Mouse (Mus musculus) lung, embryonic 15.5 days (tissue): ENCODE results near the gene Cpsf7. TPM values are rescaled to one million over a fixed set of nuclear protein-coding genes. Genes with fewer than 3 reads are reported as not detected.
"Not testable (repeated sequence)": the region's sequence is repeated elsewhere in the genome, so short reads cannot be mapped to it uniquely, and the experiment has no call there.

Experiments used
- ATAC-seq: fragments of 200-750 bp; cut with Nextera tagmentation; 2 replicates; pipeline ENCODE4 v1.8.0; 2017; ENCODE audit warnings: moderate number of reproducible peaks, borderline replicate concordance; ENCODE audit not compliant: low FRiP score, low TSS enrichment; ENCODE audit errors: extremely low read depth
- H3K27ac ChIP-seq: fragments of 300-500 bp; sonication (generic); 2 replicates; pipeline ENCODE4 v1.5.1; 2015; ENCODE audit warnings: moderate library complexity, mild to moderate bottlenecking, inconsistent platforms
- H3K27me3 ChIP-seq: fragments of 300-500 bp; sonication (generic); 2 replicates; pipeline ENCODE4 v1.6.1; 2015; ENCODE audit warnings: inconsistent platforms
- H3K36me3 ChIP-seq: fragments of 300-500 bp; sonication (generic); 2 replicates; pipeline ENCODE4 v1.6.1; 2015; ENCODE audit warnings: inconsistent platforms
- H3K4me1 ChIP-seq: fragments of 300-500 bp; sonication (generic); 2 replicates; pipeline ENCODE4 v1.6.1; 2015; ENCODE audit warnings: inconsistent platforms
- H3K4me2 ChIP-seq: fragments of 300-500 bp; sonication (generic); 2 replicates; pipeline ENCODE4 v1.6.1; 2015; ENCODE audit warnings: inconsistent platforms, mild to moderate bottlenecking, moderate library complexity
- H3K4me3 ChIP-seq: fragments of 300-500 bp; sonication (generic); 2 replicates; pipeline ENCODE4 v1.5.1; 2015; ENCODE audit warnings: mild to moderate bottlenecking, inconsistent platforms
- H3K9ac ChIP-seq: fragments of 300-500 bp; sonication (generic); 2 replicates; pipeline ENCODE4 v1.6.1; 2015; ENCODE audit warnings: inconsistent platforms
- H3K9me3 ChIP-seq: fragments of 300-500 bp; sonication (generic); 2 replicates; pipeline ENCODE4 v1.6.1; 2016; ENCODE audit warnings: inconsistent platforms
- WGBS: fragments of 180-500 bp; shearing (Covaris S2); methylation state at CpG from one replicate; pipeline ENCODE4 v1.1.7; 2015; 5-methylcytosine and 5-hydroxymethylcytosine counted together
- polyA plus RNA-seq: library from polyadenylated mRNA; unstranded; fragments of >200 nt; fragmentation: Nextera tagmentation; extraction: Ambion mirVana; gene quantifications from 2 replicates; pipeline ENCODE4 v1.2.1, GENCODE M21; 2015

Gene Cpsf7
- polyA plus RNA-seq, 1 experiment from 2014 or later = 38.4 TPM

GRCm38 (mm10) chr19:10521926-10522325, 3.1 kb upstream of the Cpsf7 start:
- H3K9ac ChIP-seq = no peak overlapping the region
- WGBS = 70% methylated on average over 1 of the region's 1 CpGs
- H3K4me3 ChIP-seq = no peak overlapping the region
- H3K27ac ChIP-seq = no peak overlapping the region
- no peaks in the 10 kb centered on the region for H3K27me3 ChIP-seq
- H3K36me3 ChIP-seq = peaks cover 11% of the 10 kb centered on the region
- no peak overlapping the region for H3K4me2 ChIP-seq
- no peaks in the 10 kb centered on the region for H3K9me3 ChIP-seq
- H3K4me1 ChIP-seq = peaks cover 18% of the 10 kb centered on the region
- no peak for ATAC-seq

- ATAC-seq = no peak
- H3K27ac ChIP-seq = no peak overlapping the region
- no peaks in the 10 kb centered on the region for H3K9me3 ChIP-seq
- H3K4me2 ChIP-seq = peak overlapping the region; percentile 73; the same call in 1 of the 2 replicates
- 62% methylated on average over 5 of the region's 5 CpGs for WGBS
- peaks cover 27% of the 10 kb centered on the region for H3K4me1 ChIP-seq
- H3K9ac ChIP-seq = no peak overlapping the region
- H3K4me3 ChIP-seq = no peak overlapping the region
- H3K27me3 ChIP-seq = no peaks in the 10 kb centered on the region
- peaks cover 11% of the 10 kb centered on the region; the same call in 1 of the 2 replicates for H3K36me3 ChIP-seq
Measured at GRCm38 (mm10) chr19:10523483-10524080, 1.5 kb upstream of the Cpsf7 start.

GRCm38 (mm10) chr19:10524784-10525105, 321 bp upstream of the Cpsf7 start:
- peaks cover 17% of the 10 kb centered on the region for H3K36me3 ChIP-seq
- peak overlapping the region; percentile 73 for H3K4me2 ChIP-seq
- peak overlapping the region; percentile 93 for H3K4me3 ChIP-seq
- no peak for ATAC-seq
- WGBS = under 1% methylated on average over 19 of the region's 19 CpGs
- H3K4me1 ChIP-seq = peaks cover 27% of the 10 kb centered on the region
- peak overlapping the region; percentile 98 for H3K27ac ChIP-seq
- H3K27me3 ChIP-seq = no peaks in the 10 kb centered on the region
- H3K9me3 ChIP-seq = no peaks in the 10 kb centered on the region
- H3K9ac ChIP-seq = peak overlapping the region; percentile 99

- peak within 1 kb of the TSS; percentile 93 for H3K4me3 ChIP-seq
- H3K27me3 ChIP-seq = no peaks in the 10 kb centered on the region
- no peak for ATAC-seq
- H3K4me1 ChIP-seq = peaks cover 27% of the 10 kb centered on the region
- peak within 1 kb of the TSS; percentile 99 for H3K9ac ChIP-seq
- peak within 1 kb of the TSS; percentile 98 for H3K27ac ChIP-seq
- under 1% methylated on average over 11 of the region's 11 CpGs for WGBS
- no peaks in the 10 kb centered on the region for H3K9me3 ChIP-seq
- peaks cover 28% of the 10 kb centered on the region for H3K36me3 ChIP-seq
- H3K4me2 ChIP-seq = peak within 1 kb of the TSS; percentile 73
Measured at GRCm38 (mm10) chr19:10525910-10526309, 844 bp downstream of the Cpsf7 start, which contains the start of gene Sdhaf2. Sdhaf2 (minus strand) TSS chr19:10526142.

- Histone ChIP-seq H3K36me3 (peaks cover 63% of the 10 kb centered on the region), H3K27ac (no peak overlapping the region)
- 94% methylated on average over 1 of the region's 1 CpGs for WGBS
Measured at GRCm38 (mm10) chr19:10530082-10530481, 5.0 kb downstream of the Cpsf7 start.

GRCm38 (mm10) chr19:10539454-10539853, 14.4 kb downstream of the Cpsf7 start:
- Histone ChIP-seq H3K27me3 (no peaks in the 10 kb centered on the region), H3K4me3 (no peak overlapping the region), H3K9me3 (no peaks in the 10 kb centered on the region), H3K4me2 (no peak overlapping the region), H3K27ac (no peak overlapping the region), H3K4me1 (no peaks in the 10 kb centered on the region), H3K9ac (no peak overlapping the region), H3K36me3 (peaks cover 83% of the 10 kb centered on the region)
- WGBS = 91% methylated on average over 5 of the region's 5 CpGs
- no peak for ATAC-seq

More at GRCm38 (mm10) chr19:10530082-10530481, 5.0 kb downstream of the Cpsf7 start:
- no peak for ATAC-seq
- no peaks in the 10 kb centered on the region for H3K9me3 ChIP-seq
- H3K4me3 ChIP-seq = no peak overlapping the region
- H3K4me2 ChIP-seq = no peak overlapping the region
- no peak overlapping the region for H3K9ac ChIP-seq
- no peaks in the 10 kb centered on the region for H3K27me3 ChIP-seq
- peaks cover 20% of the 10 kb centered on the region for H3K4me1 ChIP-seq

GRCm38 (mm10) chr19:10555624-10556510, 30.8 kb downstream of the Cpsf7 start, which contains the start of gene Tmem216:
Tmem216 (minus strand) TSS chr19:10556238.
- H3K4me1 ChIP-seq = peaks cover 13% of the 10 kb centered on the region
- WGBS = 1% methylated on average over 43 of the region's 43 CpGs
- peak within 1 kb of the TSS; percentile 60 for H3K9ac ChIP-seq
- H3K27me3 ChIP-seq = no peaks in the 10 kb centered on the region
- no peaks in the 10 kb centered on the region for H3K9me3 ChIP-seq
- H3K4me2 ChIP-seq = peak within 1 kb of the TSS; percentile 78
- peak within 1 kb of the TSS; percentile 49 for H3K27ac ChIP-seq
- peak within 1 kb of the TSS; percentile 70 for H3K4me3 ChIP-seq
- peaks cover 16% of the 10 kb centered on the region for H3K36me3 ChIP-seq
- peak; percentile 98 for ATAC-seq

- no peaks in the 10 kb centered on the region for H3K9me3 ChIP-seq
- peaks cover 16% of the 10 kb centered on the region for H3K4me1 ChIP-seq
- no peak overlapping the region for H3K9ac ChIP-seq
- no peak overlapping the region for H3K4me2 ChIP-seq
- no peaks in the 10 kb centered on the region for H3K27me3 ChIP-seq
- no peak overlapping the region for H3K27ac ChIP-seq
- WGBS = 62% methylated on average over 2 of the region's 2 CpGs
- 0 out of 2 replicates have a peak, but pooled peaks cover 5% of the 10 kb centered on the region for H3K36me3 ChIP-seq
- no peak overlapping the region for H3K4me3 ChIP-seq
- no peak for ATAC-seq
Measured at GRCm38 (mm10) chr19:10557001-10557400, 31.9 kb downstream of the Cpsf7 start.

- WGBS = 78% methylated on average over 2 of the region's 2 CpGs
- H3K36me3 ChIP-seq = 0 out of 2 replicates have a peak, but pooled peaks cover 3% of the 10 kb centered on the region
- ATAC-seq = no peak
Measured at GRCm38 (mm10) chr19:10557430-10557829, 32.4 kb downstream of the Cpsf7 start.

GRCm38 (mm10) chr19:10557837-10558375, 32.8 kb downstream of the Cpsf7 start:
- not testable (repeated sequence) for H3K36me3 ChIP-seq, H3K4me2 ChIP-seq, H3K9me3 ChIP-seq, H3K27ac ChIP-seq, ATAC-seq, H3K27me3 ChIP-seq, H3K4me3 ChIP-seq, H3K9ac ChIP-seq
- peaks cover 16% of the 10 kb centered on the region for H3K4me1 ChIP-seq
- WGBS = 71% methylated on average over 4 of the region's 4 CpGs

More at GRCm38 (mm10) chr19:10557430-10557829, 32.4 kb downstream of the Cpsf7 start:
- H3K9ac ChIP-seq = no peak overlapping the region
- no peaks in the 10 kb centered on the region for H3K27me3 ChIP-seq
- H3K4me3 ChIP-seq = no peak overlapping the region
- peaks cover 16% of the 10 kb centered on the region for H3K4me1 ChIP-seq
- no peaks in the 10 kb centered on the region for H3K9me3 ChIP-seq
- no peak overlapping the region for H3K27ac ChIP-seq
- no peak overlapping the region for H3K4me2 ChIP-seq

- ATAC-seq = no peak
- H3K36me3 ChIP-seq = no peaks in the 10 kb centered on the region
- H3K4me1 ChIP-seq = peaks cover 9% of the 10 kb centered on the region; the same call in 1 of the 2 replicates
- H3K4me3 ChIP-seq = no peak overlapping the region
- WGBS = 40% methylated on average over 5 of the region's 5 CpGs
- H3K27ac ChIP-seq = no peak overlapping the region
- H3K9ac ChIP-seq = no peak overlapping the region
- no peaks in the 10 kb centered on the region for H3K9me3 ChIP-seq
- no peak overlapping the region for H3K4me2 ChIP-seq
- no peaks in the 10 kb centered on the region for H3K27me3 ChIP-seq
Measured at GRCm38 (mm10) chr19:10560108-10560507, 35.0 kb downstream of the Cpsf7 start.
